Mouse (Mus musculus): ENCODE measurements around the gene Tnc. TPM values are rescaled to one million over a fixed set of nuclear protein-coding genes. Genes with fewer than 3 reads are reported as not detected.
A peak's percentile ranks its signal among the peaks of the same experiment; 100 is the strongest.

Tnc gene
- polyA plus RNA-seq, 1 experiment = 16.5 TPM

DNA sequence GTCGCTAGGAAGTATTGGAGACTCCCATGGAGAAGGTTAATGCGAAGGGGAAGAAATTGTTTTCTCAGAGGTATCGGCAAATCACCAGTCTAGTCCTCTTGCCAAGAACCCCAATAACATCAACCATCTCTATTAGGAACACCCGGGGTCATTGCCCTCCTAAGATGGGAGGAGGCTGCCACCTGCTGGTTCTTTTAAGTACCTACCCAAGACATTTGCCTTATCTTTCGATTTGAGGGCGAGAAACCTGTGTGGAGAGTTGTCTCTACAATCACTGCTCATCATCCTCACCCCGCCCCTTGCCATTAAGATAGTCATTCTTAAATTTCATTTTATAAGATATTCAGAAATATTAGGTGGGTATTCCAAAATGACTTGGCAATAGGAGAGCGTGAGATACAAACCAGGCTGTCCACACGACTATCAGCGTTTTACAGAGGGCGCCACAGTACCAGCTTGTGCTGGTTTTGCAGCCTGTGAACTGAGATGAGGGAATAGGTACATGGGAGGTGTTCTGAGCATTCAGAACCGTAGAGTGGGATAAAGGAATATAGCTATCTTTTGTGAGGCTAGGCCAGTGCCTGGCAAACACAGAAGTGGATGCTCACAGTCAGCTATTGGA, 98.6 kb downstream of the Tnc start:
- H3K4me1 ChIP-seq (ENCODE audit: control insufficient read depth, insufficient read depth, low read length) = no peaks in the 10 kb centered on the region
- no peak overlapping the region for H3K4me3 ChIP-seq (replicated peaks; ENCODE audit: control insufficient read depth, low read depth, low read length)
- WGBS = 21% methylated on average over 12 of the region's 12 CpGs
- TF ChIP-seq CTCF (IDR thresholded peaks at IDR 0.05; ENCODE audit: control insufficient read depth, insufficient read depth, low read length) (peak; percentile 77), POLR2A (IDR thresholded peaks at IDR 0.05; ENCODE audit: borderline replicate concordance, control insufficient read depth, low read depth, low read length) (no peak)
- H3K27ac ChIP-seq (ENCODE audit: control insufficient read depth, insufficient read depth, low read depth, low read length, poor library complexity) = no peak overlapping the region

DNA sequence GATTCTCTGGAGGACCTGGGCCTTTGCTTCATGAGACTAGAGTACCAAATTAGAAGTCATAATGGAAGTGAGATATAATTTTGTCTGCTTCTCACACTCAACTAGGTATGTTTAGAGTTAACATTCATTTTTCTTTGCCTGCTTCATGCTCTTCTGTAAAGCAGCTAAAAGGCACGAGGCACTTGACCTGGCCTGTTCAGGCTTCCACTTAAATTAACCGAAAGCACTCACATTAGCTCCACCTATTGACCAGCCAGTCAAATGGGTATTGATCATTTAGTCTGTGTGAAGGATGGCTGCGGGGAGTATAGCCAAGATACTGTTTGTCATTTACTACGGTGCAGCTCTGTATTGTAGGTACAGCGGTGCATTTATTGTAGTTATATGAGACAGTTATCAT, 103.0 kb downstream of the Tnc start:
- no peak overlapping the region for H3K4me3 ChIP-seq (replicated peaks; ENCODE audit: control insufficient read depth, low read depth, low read length)
- 83% methylated on average over 5 of the region's 5 CpGs for WGBS
- TF ChIP-seq CTCF (IDR thresholded peaks at IDR 0.05; ENCODE audit: control insufficient read depth, insufficient read depth, low read length) (no peak), POLR2A (IDR thresholded peaks at IDR 0.05; ENCODE audit: borderline replicate concordance, control insufficient read depth, low read depth, low read length) (no peak)
- no peak overlapping the region for H3K27ac ChIP-seq (ENCODE audit: control insufficient read depth, insufficient read depth, low read depth, low read length, poor library complexity)
- peaks cover 4% of the 10 kb centered on the region; the same call in 1 of the 2 replicates for H3K4me1 ChIP-seq (ENCODE audit: control insufficient read depth, insufficient read depth, low read length)

DNA sequence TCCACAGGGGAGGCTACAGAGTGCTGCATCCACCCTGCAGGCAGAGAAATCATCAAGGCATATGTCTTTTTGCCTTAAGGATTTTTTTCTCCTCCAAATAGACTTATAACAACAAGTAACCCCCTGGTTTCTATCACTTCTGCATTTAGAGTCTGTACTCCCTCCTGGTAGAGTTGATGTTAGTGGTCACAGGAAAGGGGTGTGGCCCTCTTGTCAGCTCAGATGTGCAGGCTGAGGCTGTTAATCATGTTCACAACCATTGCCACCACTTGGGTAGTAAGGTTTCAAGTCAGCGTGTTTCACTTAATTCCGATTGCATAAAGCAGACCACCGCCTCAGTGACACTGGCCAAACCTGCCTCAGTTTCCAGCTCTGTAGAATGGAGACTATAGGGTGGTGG, 103.9 kb downstream of the Tnc start:
- H3K4me3 ChIP-seq (replicated peaks; ENCODE audit: control insufficient read depth, low read depth, low read length) = no peak overlapping the region
- WGBS = 5% methylated on average over 3 of the region's 3 CpGs
- peak overlapping the region; percentile 2; the same call in 1 of the 2 replicates for H3K27ac ChIP-seq (ENCODE audit: control insufficient read depth, insufficient read depth, low read depth, low read length, poor library complexity)
- peaks cover 4% of the 10 kb centered on the region; the same call in 1 of the 2 replicates for H3K4me1 ChIP-seq (ENCODE audit: control insufficient read depth, insufficient read depth, low read length)
- TF ChIP-seq CTCF (IDR thresholded peaks at IDR 0.05; ENCODE audit: control insufficient read depth, insufficient read depth, low read length) (no peak), POLR2A (IDR thresholded peaks at IDR 0.05; ENCODE audit: borderline replicate concordance, control insufficient read depth, low read depth, low read length) (no peak)

DNA sequence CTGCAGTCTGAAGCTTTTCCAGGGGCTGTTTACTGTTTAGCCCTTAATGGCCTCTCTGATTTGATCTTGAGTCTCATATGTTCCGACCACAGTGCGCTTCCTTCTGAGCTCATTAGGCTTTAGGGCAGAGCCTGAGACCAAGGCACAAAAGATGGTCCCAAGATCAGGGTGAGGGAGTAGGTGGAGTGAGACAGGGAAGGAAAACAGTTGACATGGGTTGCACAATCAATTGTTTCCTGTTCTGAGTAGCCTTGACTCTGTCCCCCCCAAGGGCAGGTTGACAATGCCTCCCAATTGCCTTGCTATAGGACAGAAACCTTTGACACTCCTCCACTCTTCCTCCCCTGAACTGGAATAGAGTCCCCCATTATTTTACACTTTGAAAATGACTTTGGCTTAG, 105.4 kb downstream of the Tnc start:
- H3K27ac ChIP-seq (ENCODE audit: control insufficient read depth, insufficient read depth, low read depth, low read length, poor library complexity) = no peak overlapping the region
- 55% methylated on average over 2 of the region's 2 CpGs for WGBS
- TF ChIP-seq CTCF (IDR thresholded peaks at IDR 0.05; ENCODE audit: control insufficient read depth, insufficient read depth, low read length) (no peak), POLR2A (IDR thresholded peaks at IDR 0.05; ENCODE audit: borderline replicate concordance, control insufficient read depth, low read depth, low read length) (no peak)
- peaks cover 4% of the 10 kb centered on the region; the same call in 1 of the 2 replicates for H3K4me1 ChIP-seq (ENCODE audit: control insufficient read depth, insufficient read depth, low read length)
- H3K4me3 ChIP-seq (replicated peaks; ENCODE audit: control insufficient read depth, low read depth, low read length) = no peak overlapping the region

DNA sequence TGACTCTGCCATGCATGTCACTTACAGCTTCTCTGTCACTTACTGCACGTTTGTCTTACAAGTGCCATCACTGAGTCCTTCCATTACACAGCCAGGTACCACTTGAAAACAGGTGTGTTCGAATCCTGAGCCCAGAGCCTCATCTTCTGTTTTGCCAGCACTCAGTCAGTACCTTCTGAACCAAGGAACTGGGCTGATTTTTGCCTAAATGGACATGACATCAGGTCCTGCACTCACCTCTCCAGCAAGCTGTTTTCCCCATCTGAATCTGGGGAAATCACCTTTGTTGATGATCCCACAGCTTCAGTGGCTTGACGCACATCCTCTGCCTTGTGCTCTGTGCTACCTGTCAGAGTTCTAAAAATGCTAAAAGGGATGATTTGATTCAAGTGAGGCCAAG, 107.4 kb downstream of the Tnc start:
- TF ChIP-seq POLR2A (IDR thresholded peaks at IDR 0.05; ENCODE audit: borderline replicate concordance, control insufficient read depth, low read depth, low read length) (no peak), CTCF (IDR thresholded peaks at IDR 0.05; ENCODE audit: control insufficient read depth, insufficient read depth, low read length) (no peak)
- 73% methylated on average over 3 of the region's 3 CpGs for WGBS
- Histone ChIP-seq H3K4me1 (ENCODE audit: control insufficient read depth, insufficient read depth, low read length) (peaks cover 4% of the 10 kb centered on the region; the same call in 1 of the 2 replicates), H3K27ac (ENCODE audit: control insufficient read depth, insufficient read depth, low read depth, low read length, poor library complexity) (no peak overlapping the region), H3K4me3 (replicated peaks; ENCODE audit: control insufficient read depth, low read depth, low read length) (no peak overlapping the region)

DNA sequence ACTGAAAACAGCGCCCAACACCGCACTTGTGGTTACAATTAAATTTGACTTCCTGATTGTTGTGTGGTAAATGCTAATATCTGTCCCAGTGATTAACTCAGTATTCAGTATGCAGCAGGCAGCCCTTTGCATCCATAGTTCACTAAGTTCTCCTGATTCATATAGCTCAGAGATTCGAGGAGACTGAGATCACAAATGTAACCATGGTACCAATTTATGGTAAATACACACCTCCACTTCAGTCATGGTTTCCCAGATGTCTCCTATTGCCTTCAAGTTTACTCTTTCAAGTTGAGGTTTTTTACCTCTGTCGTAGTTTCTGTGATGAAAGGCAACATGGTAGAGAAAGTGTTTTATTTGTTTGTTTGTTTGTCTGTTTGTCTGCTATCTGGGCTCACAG, 110.9 kb downstream of the Tnc start:
- TF ChIP-seq CTCF (IDR thresholded peaks at IDR 0.05; ENCODE audit: control insufficient read depth, insufficient read depth, low read length) (no peak), POLR2A (IDR thresholded peaks at IDR 0.05; ENCODE audit: borderline replicate concordance, control insufficient read depth, low read depth, low read length) (no peak)
- H3K4me3 ChIP-seq (replicated peaks; ENCODE audit: control insufficient read depth, low read depth, low read length) = no peak overlapping the region
- H3K27ac ChIP-seq (ENCODE audit: control insufficient read depth, insufficient read depth, low read depth, low read length, poor library complexity) = no peak overlapping the region
- H3K4me1 ChIP-seq (ENCODE audit: control insufficient read depth, insufficient read depth, low read length) = no peaks in the 10 kb centered on the region
- 66% methylated on average over 4 of the region's 4 CpGs for WGBS

DNA sequence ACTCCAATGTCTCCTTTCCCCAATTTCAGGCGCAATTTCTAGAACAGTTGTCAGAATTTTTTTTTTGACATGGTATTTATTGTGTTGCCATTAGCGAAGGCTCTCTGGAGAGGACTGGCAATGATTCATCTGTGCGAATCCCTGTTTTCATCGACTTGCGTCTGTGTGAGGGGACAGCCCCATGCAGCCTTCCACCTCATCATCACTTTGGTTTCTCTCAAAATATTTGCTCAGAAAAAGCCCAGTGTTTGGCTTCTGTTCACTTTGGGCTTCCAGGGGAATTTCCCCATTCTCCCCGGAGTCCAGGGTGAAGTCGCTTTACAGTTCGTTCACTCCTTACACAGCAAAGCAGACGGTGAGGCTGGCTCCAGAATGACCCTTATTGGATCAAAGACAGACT, 111.5 kb downstream of the Tnc start:
- H3K4me1 ChIP-seq (ENCODE audit: control insufficient read depth, insufficient read depth, low read length) = no peaks in the 10 kb centered on the region
- no peak overlapping the region for H3K27ac ChIP-seq (ENCODE audit: control insufficient read depth, insufficient read depth, low read depth, low read length, poor library complexity)
- H3K4me3 ChIP-seq (replicated peaks; ENCODE audit: control insufficient read depth, low read depth, low read length) = no peak overlapping the region
- TF ChIP-seq POLR2A (IDR thresholded peaks at IDR 0.05; ENCODE audit: borderline replicate concordance, control insufficient read depth, low read depth, low read length) = no peak
- no peak for TF ChIP-seq CTCF (IDR thresholded peaks at IDR 0.05; ENCODE audit: control insufficient read depth, insufficient read depth, low read length)
- 82% methylated on average over 9 of the region's 9 CpGs for WGBS

DNA sequence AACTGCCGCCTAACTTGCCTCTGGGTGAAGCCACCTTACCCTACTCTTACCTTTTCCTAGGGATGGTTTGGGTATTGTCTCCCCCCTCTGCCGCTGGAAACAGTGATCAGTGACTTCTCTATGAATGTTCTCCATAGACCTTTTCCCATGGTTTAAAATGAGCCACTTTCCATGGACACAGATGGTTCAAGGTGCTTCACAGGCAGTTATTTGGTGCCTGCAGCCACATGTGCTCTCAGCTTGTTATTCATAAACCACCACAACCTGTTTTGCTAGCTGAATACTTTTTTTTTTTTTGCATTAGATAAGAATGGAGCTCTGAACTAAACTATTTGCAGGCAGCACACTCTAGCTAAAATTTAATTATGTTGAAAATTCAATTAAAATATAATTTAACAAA, 116.0 kb downstream of the Tnc start:
- Histone ChIP-seq H3K4me1 (ENCODE audit: control insufficient read depth, insufficient read depth, low read length) (no peaks in the 10 kb centered on the region), H3K27ac (ENCODE audit: control insufficient read depth, insufficient read depth, low read depth, low read length, poor library complexity) (no peak overlapping the region), H3K4me3 (replicated peaks; ENCODE audit: control insufficient read depth, low read depth, low read length) (no peak overlapping the region)
- TF ChIP-seq CTCF (IDR thresholded peaks at IDR 0.05; ENCODE audit: control insufficient read depth, insufficient read depth, low read length) (no peak), POLR2A (IDR thresholded peaks at IDR 0.05; ENCODE audit: borderline replicate concordance, control insufficient read depth, low read depth, low read length) (no peak)
- 66% methylated on average over 2 of the region's 2 CpGs for WGBS

DNA sequence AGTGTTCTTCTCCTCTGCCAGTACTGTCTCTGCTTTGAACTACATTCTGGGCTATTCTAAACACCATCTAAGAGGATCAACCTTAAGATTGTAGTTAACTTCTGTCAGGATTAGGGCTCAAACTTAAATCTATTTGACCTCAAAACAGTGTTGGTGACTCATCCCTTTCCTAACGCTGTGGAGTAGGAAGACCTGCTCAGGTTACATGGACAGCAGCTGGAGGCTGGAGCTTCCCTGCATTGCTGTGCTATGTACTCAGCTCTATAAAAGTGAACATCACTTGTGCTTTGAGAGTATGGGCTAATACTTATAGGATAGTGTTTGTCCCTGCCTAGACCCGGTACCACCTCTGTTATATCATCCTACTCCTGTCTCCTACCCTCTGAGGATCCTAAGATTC, 117.3 kb downstream of the Tnc start:
- no peak for TF ChIP-seq POLR2A (IDR thresholded peaks at IDR 0.05; ENCODE audit: borderline replicate concordance, control insufficient read depth, low read depth, low read length)
- no peak for TF ChIP-seq CTCF (IDR thresholded peaks at IDR 0.05; ENCODE audit: control insufficient read depth, insufficient read depth, low read length)
- H3K27ac ChIP-seq (ENCODE audit: control insufficient read depth, insufficient read depth, low read depth, low read length, poor library complexity) = no peak overlapping the region
- no peaks in the 10 kb centered on the region for H3K4me1 ChIP-seq (ENCODE audit: control insufficient read depth, insufficient read depth, low read length)
- no peak overlapping the region for H3K4me3 ChIP-seq (replicated peaks; ENCODE audit: control insufficient read depth, low read depth, low read length)
- WGBS = 66% methylated on average over 2 of the region's 2 CpGs
